Mouse (Mus musculus) cortical plate, adult 2 months (tissue): Measurements from ENCODE around the gene Cep164.

Source experiments
- CTCF ChIP-seq: fragments of 200-500 bp; IDR thresholded peaks from 2 replicates; pipeline ENCODE4 v1.5.1; 2011; ENCODE audit warnings: mild to moderate bottlenecking, control low read depth, low read length; ENCODE audit not compliant: insufficient read depth; ENCODE audit errors: extremely low read depth
- POLR2A ChIP-seq: fragments of 200-500 bp; IDR thresholded peaks from 2 replicates; pipeline ENCODE4 v1.6.1; 2011; ENCODE audit warnings: mild to moderate bottlenecking, low read length, control low read depth; ENCODE audit not compliant: insufficient read depth; ENCODE audit errors: extremely low read depth

GRCm38 (mm10) chr9:45818406-45819011, 10.0 kb downstream of the Cep164 start:
- TF ChIP-seq POLR2A (no peak), CTCF (no peak)
